Mouse (Mus musculus) lung, postnatal 0 days (tissue): Measurements from ENCODE around the gene Cdh1. TPM values are rescaled to one million over a fixed set of nuclear protein-coding genes. Genes with fewer than 3 reads are reported as not detected.

Experiments
- ATAC-seq: fragments of 200-750 bp; cut with Nextera tagmentation; 2 replicates; pipeline ENCODE4 v1.8.0; 2017; ENCODE audit warnings: moderate library complexity
- DNase-seq: peaks from one replicate; pipeline ENCODE4 v3.0.0-alpha.2; 2016; ENCODE audit warnings: low spot score
- H3K27ac ChIP-seq: fragments of 300-500 bp; sonication (generic); 2 replicates; pipeline ENCODE4 v1.5.1; 2014; ENCODE audit warnings: antibody characterized with exemption, mild to moderate bottlenecking, low read length, mixed read lengths
- H3K27me3 ChIP-seq: fragments of 300-500 bp; sonication (generic); replicated peaks from 2 replicates; pipeline ENCODE4 v1.6.1; 2014; ENCODE audit warnings: low read length, mixed read lengths; ENCODE audit not compliant: insufficient read depth
- H3K36me3 ChIP-seq: fragments of 300-500 bp; sonication (generic); 2 replicates; pipeline ENCODE4 v1.6.1; 2014; ENCODE audit warnings: low read length, mixed read lengths; ENCODE audit not compliant: insufficient read depth
- H3K4me1 ChIP-seq: fragments of 300-500 bp; sonication (generic); 2 replicates; pipeline ENCODE4 v1.6.1; 2014; ENCODE audit warnings: antibody characterized with exemption, low read depth, low read length, mixed read lengths; ENCODE audit not compliant: insufficient read depth
- H3K4me2 ChIP-seq: fragments of 300-500 bp; sonication (generic); replicated peaks from 2 replicates; pipeline ENCODE4 v1.6.1; 2014; ENCODE audit warnings: low read depth, mild to moderate bottlenecking, low read length, moderate library complexity, mixed read lengths
- H3K4me3 ChIP-seq: fragments of 300-500 bp; sonication (generic); 2 replicates; pipeline ENCODE4 v1.5.1; 2014; ENCODE audit warnings: low read depth, low read length
- H3K9ac ChIP-seq: fragments of 300-500 bp; sonication (generic); replicated peaks from 2 replicates; pipeline ENCODE4 v1.6.1; 2014; ENCODE audit warnings: low read depth, mild to moderate bottlenecking
- H3K9me3 ChIP-seq: fragments of 300-500 bp; sonication (generic); 2 replicates; pipeline ENCODE4 v1.6.1; 2016; ENCODE audit warnings: low read length, mixed read lengths
- CTCF ChIP-seq: IDR thresholded peaks from 2 replicates; pipeline ENCODE4 v1.5.1; 2016; ENCODE audit warnings: antibody characterized with exemption, mild to moderate bottlenecking
- EP300 ChIP-seq: IDR thresholded peaks from 2 replicates; pipeline ENCODE4 v1.6.1; 2016; ENCODE audit warnings: antibody characterized with exemption, mild to moderate bottlenecking, control low read depth
- WGBS: fragments of 180-500 bp; shearing (Covaris S2); extraction: QIAGEN DNeasy Blood & Tissue Kit; methylation state at CpG from one replicate; pipeline ENCODE4 v1.1.7; 2014; 5-methylcytosine and 5-hydroxymethylcytosine counted together
- polyA plus RNA-seq: library from polyadenylated mRNA; unstranded; fragments of >200 nt; fragmentation: Nextera tagmentation; extraction: Ambion mirVana; gene quantifications from 2 replicates; pipeline ENCODE4 v1.2.1, GENCODE M21; 2015

The Cdh1 gene
- polyA plus RNA-seq, 1 experiment from 2014 or later: 88.2 TPM

DNA sequence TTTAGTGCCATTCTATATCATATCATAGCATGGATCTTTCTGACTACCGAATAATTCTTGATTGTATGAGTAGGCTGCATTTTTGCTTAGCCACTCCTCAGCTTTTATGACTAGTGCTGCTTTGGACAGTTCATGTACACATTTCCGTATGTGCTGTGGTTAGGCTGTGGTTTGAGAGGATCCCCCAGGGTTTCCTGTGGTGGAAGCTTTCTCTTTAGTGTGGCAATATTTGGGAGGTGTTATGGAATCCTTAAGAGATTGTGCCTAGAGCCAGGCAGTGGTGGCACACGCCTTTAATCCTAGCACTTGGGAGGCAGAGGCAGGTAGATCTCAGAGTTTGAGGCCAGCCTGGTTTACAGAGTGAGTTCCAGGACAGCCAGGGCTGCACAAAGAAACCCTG lies 98.2 kb downstream of the Cdh1 start:
- no peaks in the 10 kb centered on the region for H3K27me3 ChIP-seq
- no peak for TF ChIP-seq EP300
- TF ChIP-seq CTCF: no peak
- H3K9me3 ChIP-seq: no peaks in the 10 kb centered on the region
- WGBS: 83% methylated on average over 3 of the region's 3 CpGs
- H3K27ac ChIP-seq: no peak overlapping the region
- no peak overlapping the region for H3K9ac ChIP-seq
- H3K36me3 ChIP-seq: peaks cover 7% of the 10 kb centered on the region; the same call in 1 of the 2 replicates
- no peak overlapping the region for H3K4me2 ChIP-seq
- ATAC-seq (no peak), DNase-seq (no peak)
- H3K4me1 ChIP-seq: no peaks in the 10 kb centered on the region; the same call in 1 of the 2 replicates
- no peak overlapping the region for H3K4me3 ChIP-seq

DNA sequence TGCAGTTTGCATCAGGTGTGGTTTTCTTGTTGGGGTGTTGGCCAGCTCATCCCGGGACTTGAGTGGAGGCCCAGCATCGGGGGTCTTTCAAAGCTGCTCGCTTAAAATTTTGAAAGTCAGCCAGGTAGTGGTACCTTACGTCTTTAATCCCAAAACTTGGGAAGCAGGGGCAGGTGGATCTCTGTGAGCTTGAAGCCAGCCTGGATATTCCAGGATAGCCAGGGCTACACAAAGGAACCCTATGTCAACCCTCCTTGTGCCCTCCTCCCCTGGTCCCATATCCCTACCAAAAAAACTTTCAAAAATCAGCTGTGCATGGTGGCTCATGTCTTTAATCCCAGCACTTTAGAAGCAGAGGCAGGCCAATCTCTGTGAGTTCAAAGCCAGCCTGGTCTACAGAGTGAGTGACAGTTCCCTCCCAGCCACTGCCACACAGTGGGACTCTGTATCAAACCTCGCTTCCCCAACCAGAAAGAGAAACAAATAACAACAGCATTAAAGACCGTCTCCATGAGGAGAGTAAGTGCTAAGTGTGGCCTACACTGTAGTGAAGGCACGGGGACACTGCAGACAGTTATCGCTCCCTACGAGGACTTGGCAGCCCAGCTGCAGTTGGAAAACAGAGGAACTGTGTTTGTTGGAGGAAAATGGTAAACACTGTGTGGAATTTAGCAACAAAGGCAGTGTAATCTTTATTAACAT lies 101.2 kb downstream of the Cdh1 start:
- peaks cover 1% of the 10 kb centered on the region; the same call in 1 of the 2 replicates for H3K36me3 ChIP-seq
- no peak for DNase-seq
- H3K9ac ChIP-seq: no peak overlapping the region
- no peaks in the 10 kb centered on the region for H3K27me3 ChIP-seq
- TF ChIP-seq EP300: no peak
- TF ChIP-seq CTCF: no peak
- ATAC-seq: peak; percentile 68
- H3K4me1 ChIP-seq: no peaks in the 10 kb centered on the region; the same call in 1 of the 2 replicates
- H3K9me3 ChIP-seq: no peaks in the 10 kb centered on the region
- H3K4me3 ChIP-seq: no peak overlapping the region
- H3K4me2 ChIP-seq: 0 out of 2 replicates have a peak overlapping the region, but pooled peaks have one; percentile 9
- WGBS: 58% methylated on average over 9 of the region's 9 CpGs
- H3K27ac ChIP-seq: peak overlapping the region; percentile 92

DNA sequence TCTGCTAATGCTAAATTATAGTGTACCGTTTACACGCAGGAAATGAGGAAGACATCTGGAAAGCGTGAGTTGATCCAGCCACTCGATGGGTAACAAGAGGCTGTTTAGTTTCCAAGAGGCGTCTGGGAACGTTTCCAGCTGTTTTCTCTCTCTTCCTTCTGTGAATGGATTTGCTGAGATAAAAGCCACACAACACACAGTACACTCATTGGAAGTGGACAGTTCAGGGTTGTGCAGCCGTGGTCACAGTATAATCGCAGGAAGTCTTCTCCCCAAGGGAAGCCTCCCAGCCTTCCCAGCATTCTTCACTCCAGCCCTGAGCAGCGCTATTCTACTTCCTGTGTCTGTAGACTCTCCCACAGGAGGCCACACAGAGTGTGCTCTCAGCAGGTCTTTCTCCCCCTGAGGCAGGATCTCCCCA lies 101.8 kb downstream of the Cdh1 start:
- ATAC-seq (peak; percentile 97), DNase-seq (peak; percentile 95)
- 16% methylated on average over 9 of the region's 9 CpGs for WGBS
- no peak overlapping the region for H3K9ac ChIP-seq
- no peaks in the 10 kb centered on the region; the same call in 1 of the 2 replicates for H3K4me1 ChIP-seq
- no peaks in the 10 kb centered on the region for H3K36me3 ChIP-seq
- peak; percentile 82 for TF ChIP-seq EP300
- peak; percentile 31; the same call in 1 of the 2 replicates for TF ChIP-seq CTCF
- H3K9me3 ChIP-seq: no peaks in the 10 kb centered on the region
- H3K4me2 ChIP-seq: 0 out of 2 replicates have a peak overlapping the region, but pooled peaks have one; percentile 9
- H3K4me3 ChIP-seq: no peak overlapping the region
- no peaks in the 10 kb centered on the region for H3K27me3 ChIP-seq
- H3K27ac ChIP-seq: peak overlapping the region; percentile 92

DNA sequence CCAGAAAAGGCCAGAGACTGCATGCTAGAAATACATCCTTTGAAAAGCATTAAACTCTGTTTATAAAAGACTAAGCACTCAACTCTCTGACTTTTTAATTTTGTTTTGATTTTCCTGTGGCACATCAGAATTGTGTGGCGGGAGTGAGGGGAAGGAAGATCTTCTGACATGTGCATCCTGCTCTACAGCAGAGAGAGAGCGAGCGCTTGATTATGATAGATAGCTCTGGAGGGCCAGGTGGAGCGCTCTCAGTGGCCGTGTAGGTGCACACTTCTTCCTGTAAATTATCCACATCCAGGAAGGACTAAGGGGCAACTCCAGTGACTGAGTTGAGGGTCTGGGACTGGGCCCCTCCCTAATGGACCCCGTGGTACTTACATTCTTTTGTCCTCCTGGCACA lies 103.0 kb downstream of the Cdh1 start:
- no peak overlapping the region for H3K9ac ChIP-seq
- H3K9me3 ChIP-seq: no peaks in the 10 kb centered on the region
- H3K36me3 ChIP-seq: no peaks in the 10 kb centered on the region
- TF ChIP-seq CTCF: no peak
- no peak for TF ChIP-seq EP300
- H3K27me3 ChIP-seq: no peaks in the 10 kb centered on the region
- no peak overlapping the region for H3K4me2 ChIP-seq
- no peaks in the 10 kb centered on the region; the same call in 1 of the 2 replicates for H3K4me1 ChIP-seq
- WGBS: 66% methylated on average over 6 of the region's 6 CpGs
- H3K4me3 ChIP-seq: no peak overlapping the region
- H3K27ac ChIP-seq: peak overlapping the region; percentile 92; the same call in 1 of the 2 replicates
- no peak for ATAC-seq
- no peak for DNase-seq

DNA sequence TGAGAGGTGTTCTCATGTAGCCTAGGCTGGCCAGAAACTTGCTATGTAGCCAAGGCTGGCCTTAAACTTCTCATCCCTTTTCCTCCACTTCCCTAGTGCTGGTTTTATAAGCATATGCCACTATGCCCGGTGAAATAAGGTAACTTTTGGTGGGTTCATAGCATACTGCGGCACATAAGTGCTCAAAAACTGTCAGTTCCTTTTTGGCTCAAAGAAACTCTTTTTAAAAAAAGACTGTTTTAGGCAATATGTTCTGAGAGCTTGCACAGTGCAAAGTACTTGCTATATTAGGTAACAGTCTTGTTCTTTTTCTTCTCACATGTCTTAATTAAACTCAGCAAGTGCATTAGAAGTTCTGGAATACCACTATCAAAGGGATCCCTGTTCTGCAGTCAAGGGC lies 106.9 kb downstream of the Cdh1 start:
- H3K9me3 ChIP-seq: no peaks in the 10 kb centered on the region
- H3K36me3 ChIP-seq: no peaks in the 10 kb centered on the region
- ATAC-seq (no peak), DNase-seq (no peak)
- no peak overlapping the region for H3K4me3 ChIP-seq
- no peak overlapping the region for H3K9ac ChIP-seq
- WGBS: 86% methylated on average over 2 of the region's 2 CpGs
- H3K4me2 ChIP-seq: no peak overlapping the region
- TF ChIP-seq EP300 (no peak), CTCF (no peak)
- H3K4me1 ChIP-seq: no peaks in the 10 kb centered on the region
- no peaks in the 10 kb centered on the region for H3K27me3 ChIP-seq
- H3K27ac ChIP-seq: no peak overlapping the region

DNA sequence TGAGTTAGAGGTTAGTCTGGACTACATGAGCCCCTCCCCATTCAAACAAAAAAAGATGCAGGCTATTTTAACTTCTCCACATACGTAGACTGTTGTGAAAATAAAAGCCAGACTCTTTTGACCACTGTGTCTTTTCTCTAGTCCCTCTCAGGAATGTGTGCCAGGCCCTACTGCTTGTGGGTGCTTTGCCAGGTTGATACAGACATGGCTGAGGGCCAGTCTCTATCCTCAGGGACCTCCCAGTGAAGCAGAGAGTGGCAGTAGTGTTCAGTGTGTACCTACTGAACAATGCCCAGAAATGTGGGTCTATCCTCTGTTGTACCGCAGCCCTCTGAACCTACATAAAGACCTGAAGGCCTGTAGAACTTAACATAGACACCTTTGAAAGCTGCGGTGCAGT lies 109.3 kb downstream of the Cdh1 start:
- H3K36me3 ChIP-seq: no peaks in the 10 kb centered on the region
- DNase-seq: no peak
- H3K4me1 ChIP-seq: no peaks in the 10 kb centered on the region
- H3K4me2 ChIP-seq: no peak overlapping the region
- H3K27me3 ChIP-seq: no peaks in the 10 kb centered on the region
- H3K27ac ChIP-seq: no peak overlapping the region
- H3K4me3 ChIP-seq: no peak overlapping the region
- ATAC-seq: no peak
- H3K9ac ChIP-seq: no peak overlapping the region
- WGBS: 88% methylated on average over 3 of the region's 3 CpGs
- H3K9me3 ChIP-seq: no peaks in the 10 kb centered on the region
- no peak for TF ChIP-seq CTCF
- no peak for TF ChIP-seq EP300
